Mouse (Mus musculus) heart, embryonic 13.5 days (tissue): ENCODE measurements at regions not wholly inside any gene's neighbourhood (a gene's known extent, or its start where the extent isn't known, plus 50 kb on each side); places are given as distances from the start of the nearest gene placed in this dataset.
A peak's percentile ranks its signal among the peaks of the same experiment; 100 is the strongest.
"Not testable (repeated sequence)": the region's sequence is repeated elsewhere in the genome, so short reads cannot be mapped to it uniquely, and the experiment has no call there.

Experiments
- ATAC-seq: fragments of 200-750 bp; cut with Nextera tagmentation; 2 replicates; pipeline ENCODE4 v1.8.0; 2017; ENCODE audit warnings: moderate TSS enrichment; ENCODE audit not compliant: insufficient number of reproducible peaks, low FRiP score, low TSS enrichment; ENCODE audit errors: extremely low read depth
- H3K27ac ChIP-seq: fragments of 300-500 bp; sonication (generic); replicated peaks from 2 replicates; pipeline ENCODE4 v1.5.1; 2015; ENCODE audit warnings: moderate library complexity, mild to moderate bottlenecking, inconsistent platforms
- H3K27me3 ChIP-seq: fragments of 300-500 bp; sonication (generic); replicated peaks from 2 replicates; pipeline ENCODE4 v1.6.1; 2015; ENCODE audit warnings: mild to moderate bottlenecking, inconsistent platforms
- H3K36me3 ChIP-seq: fragments of 300-500 bp; sonication (generic); 2 replicates; pipeline ENCODE4 v1.6.1; 2015; ENCODE audit warnings: mild to moderate bottlenecking, inconsistent platforms
- H3K4me1 ChIP-seq: fragments of 300-500 bp; sonication (generic); 2 replicates; pipeline ENCODE4 v1.6.1; 2015; ENCODE audit warnings: inconsistent platforms
- H3K4me2 ChIP-seq: fragments of 300-500 bp; sonication (generic); 2 replicates; pipeline ENCODE4 v1.6.1; 2015; ENCODE audit warnings: inconsistent platforms, mild to moderate bottlenecking, moderate library complexity
- H3K4me3 ChIP-seq: fragments of 300-500 bp; sonication (generic); 2 replicates; pipeline ENCODE4 v1.5.1; 2015; ENCODE audit warnings: moderate library complexity, mild to moderate bottlenecking, inconsistent platforms
- H3K9ac ChIP-seq: fragments of 300-500 bp; sonication (generic); 2 replicates; pipeline ENCODE4 v1.6.1; 2015; ENCODE audit warnings: inconsistent platforms, mild to moderate bottlenecking, moderate library complexity
- H3K9me3 ChIP-seq: fragments of 300-500 bp; sonication (generic); 2 replicates; pipeline ENCODE4 v1.6.1; 2016; ENCODE audit warnings: inconsistent platforms
- WGBS: fragments of 180-500 bp; shearing (Covaris S2); methylation state at CpG from one replicate; pipeline ENCODE4 v1.1.7; 2015; ENCODE audit warnings: mixed read lengths; 5-methylcytosine and 5-hydroxymethylcytosine counted together

DNA sequence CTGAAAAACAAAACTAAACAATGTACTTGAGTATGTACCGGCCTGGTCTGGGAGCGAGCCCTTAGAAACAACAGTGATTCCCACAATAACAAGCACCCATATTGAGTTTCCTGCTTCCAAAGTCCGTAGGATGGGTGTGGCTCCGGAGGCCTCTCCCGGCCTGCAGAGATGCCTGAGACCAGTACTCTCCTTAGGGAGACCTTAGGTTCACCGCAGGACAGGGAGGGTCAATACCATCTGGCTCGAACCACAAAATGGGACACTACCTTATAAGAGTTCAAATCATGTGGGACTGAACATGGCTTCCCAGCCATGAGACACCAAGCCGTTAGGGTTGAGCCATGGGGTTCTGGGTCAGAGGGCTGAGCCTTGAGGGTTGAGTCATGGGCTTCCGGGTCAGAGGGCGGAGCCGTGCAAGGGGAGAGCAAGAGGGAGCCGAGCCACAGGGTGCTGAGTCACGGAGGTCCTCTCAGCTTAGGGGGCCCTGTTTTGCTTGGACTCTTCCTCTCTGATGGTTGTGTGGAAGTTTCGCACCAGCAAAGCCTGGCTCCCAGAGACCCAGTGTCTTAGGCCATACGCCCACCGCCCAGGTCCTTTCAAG is 201.8 kb downstream of the Tcp10c start:
- not testable (repeated sequence) for H3K36me3 ChIP-seq, H3K27ac ChIP-seq, H3K27me3 ChIP-seq, H3K4me2 ChIP-seq, ATAC-seq, H3K9ac ChIP-seq, H3K4me3 ChIP-seq
- peaks cover 15% of the 10 kb centered on the region for H3K9me3 ChIP-seq
- peaks cover 19% of the 10 kb centered on the region for H3K4me1 ChIP-seq
- WGBS: 81% methylated on average over 16 of the region's 16 CpGs

- H3K9me3 ChIP-seq: no peaks in the 10 kb centered on the region
- no peak overlapping the region for H3K4me2 ChIP-seq
- no peak overlapping the region for H3K27ac ChIP-seq
- H3K9ac ChIP-seq: no peak overlapping the region
- H3K36me3 ChIP-seq: no peaks in the 10 kb centered on the region
- H3K27me3 ChIP-seq: no peaks in the 10 kb centered on the region
- WGBS: 37% methylated on average over 3 of the region's 3 CpGs
- H3K4me1 ChIP-seq: peaks cover 19% of the 10 kb centered on the region
- H3K4me3 ChIP-seq: no peak overlapping the region
- no peak for ATAC-seq
Observed at GRCm38 (mm10) chr17:13558863-13559262, 201.5 kb upstream of the Afdn start.

DNA sequence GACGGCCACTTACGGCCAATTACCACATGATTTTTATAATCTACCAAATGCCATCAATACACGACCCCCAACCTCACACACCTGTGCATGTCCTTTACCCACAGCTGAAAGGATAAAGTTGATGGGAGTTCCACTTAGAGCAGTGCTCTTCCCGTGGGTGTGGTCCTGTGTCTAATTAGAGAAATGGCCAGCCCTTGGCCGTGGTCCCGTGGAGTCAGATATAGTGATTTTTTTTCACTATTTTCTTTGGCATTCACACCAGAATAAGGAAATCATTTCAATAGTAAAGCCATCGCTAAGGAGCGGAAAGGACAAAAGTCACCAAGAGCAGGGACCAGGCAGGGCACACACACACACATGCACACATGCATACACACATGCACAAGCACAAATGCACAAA is 199.0 kb upstream of the Afdn start:
- no peaks in the 10 kb centered on the region for H3K36me3 ChIP-seq
- H3K4me2 ChIP-seq: no peak overlapping the region
- no peak overlapping the region for H3K9ac ChIP-seq
- H3K4me1 ChIP-seq: peaks cover 15% of the 10 kb centered on the region
- H3K4me3 ChIP-seq: no peak overlapping the region
- WGBS: 64% methylated on average over 8 of the region's 8 CpGs
- no peaks in the 10 kb centered on the region for H3K9me3 ChIP-seq
- H3K27me3 ChIP-seq: no peaks in the 10 kb centered on the region
- no peak for ATAC-seq
- H3K27ac ChIP-seq: no peak overlapping the region

- peaks cover 15% of the 10 kb centered on the region for H3K4me1 ChIP-seq
- no peak for ATAC-seq
- 89% methylated on average over 2 of the region's 2 CpGs for WGBS
- H3K27ac ChIP-seq: no peak overlapping the region
- no peak overlapping the region for H3K4me2 ChIP-seq
- H3K4me3 ChIP-seq: no peak overlapping the region
- no peaks in the 10 kb centered on the region for H3K36me3 ChIP-seq
- no peaks in the 10 kb centered on the region for H3K27me3 ChIP-seq
- H3K9me3 ChIP-seq: no peaks in the 10 kb centered on the region
- H3K9ac ChIP-seq: no peak overlapping the region
Observed at GRCm38 (mm10) chr17:13562974-13563373, 197.4 kb upstream of the Afdn start.

DNA sequence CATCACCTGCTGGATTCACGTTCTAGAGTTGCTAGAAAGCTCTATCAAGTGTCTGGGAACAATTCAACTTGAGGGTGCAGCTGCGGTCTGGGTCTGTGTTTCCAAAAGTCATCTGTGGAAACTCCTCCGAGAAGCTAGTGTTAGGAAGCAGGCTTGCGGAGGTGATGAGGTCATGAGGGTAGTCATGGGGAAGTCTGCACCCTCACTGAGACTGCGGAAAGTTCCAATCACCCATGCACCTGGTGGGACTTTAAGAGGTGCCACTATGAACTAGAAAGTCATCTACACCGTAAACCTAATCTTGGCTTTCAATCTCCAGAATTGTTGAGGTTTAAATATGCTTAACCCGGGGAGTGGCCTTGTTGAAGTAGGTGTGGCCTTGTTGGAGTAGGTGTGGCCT is 195.5 kb upstream of the Afdn start:
- Histone ChIP-seq H3K4me2 (no peak overlapping the region), H3K4me1 (peaks cover 7% of the 10 kb centered on the region), H3K9me3 (no peaks in the 10 kb centered on the region), H3K4me3 (no peak overlapping the region), H3K27ac (no peak overlapping the region), H3K27me3 (no peaks in the 10 kb centered on the region), H3K9ac (no peak overlapping the region), H3K36me3 (no peaks in the 10 kb centered on the region)
- WGBS: 67% methylated on average over 7 of the region's 7 CpGs
- ATAC-seq: no peak

- Histone ChIP-seq H3K9ac (no peak overlapping the region), H3K27ac (no peak overlapping the region), H3K36me3 (no peaks in the 10 kb centered on the region), H3K4me1 (peaks cover 7% of the 10 kb centered on the region), H3K27me3 (no peaks in the 10 kb centered on the region), H3K4me2 (no peak overlapping the region), H3K9me3 (no peaks in the 10 kb centered on the region), H3K4me3 (no peak overlapping the region)
- WGBS: 73% methylated on average over 7 of the region's 7 CpGs
- ATAC-seq: no peak
Observed at GRCm38 (mm10) chr17:13566680-13567079, 193.7 kb upstream of the Afdn start.

DNA sequence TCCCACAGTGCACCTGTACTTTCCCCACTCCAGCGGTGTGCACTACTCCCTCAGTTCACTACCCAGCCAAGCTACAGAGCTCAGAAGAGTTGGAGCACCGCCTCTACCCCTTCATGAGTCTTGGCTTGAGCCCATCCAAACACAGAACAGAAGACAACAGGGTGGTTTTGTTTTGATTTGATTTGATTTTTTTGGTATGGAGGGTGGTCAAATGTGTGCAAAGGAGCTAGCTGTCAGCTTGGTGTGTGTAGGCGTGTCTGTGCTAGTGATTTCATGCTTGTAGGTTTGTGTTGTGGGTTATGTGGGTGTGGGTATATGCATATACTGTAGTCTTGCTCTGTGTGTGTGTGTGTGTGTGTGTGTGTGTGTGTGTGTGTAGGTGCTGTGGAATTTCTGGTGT is 193.2 kb upstream of the Afdn start:
- no peak overlapping the region for H3K27ac ChIP-seq
- no peak overlapping the region for H3K4me3 ChIP-seq
- no peak for ATAC-seq
- H3K9ac ChIP-seq: no peak overlapping the region
- H3K9me3 ChIP-seq: no peaks in the 10 kb centered on the region
- 86% methylated on average over 3 of the region's 3 CpGs for WGBS
- no peak overlapping the region for H3K4me2 ChIP-seq
- H3K27me3 ChIP-seq: no peaks in the 10 kb centered on the region
- H3K36me3 ChIP-seq: no peaks in the 10 kb centered on the region
- peaks cover 11% of the 10 kb centered on the region for H3K4me1 ChIP-seq

- no peak overlapping the region for H3K9ac ChIP-seq
- no peak overlapping the region for H3K4me2 ChIP-seq
- no peak overlapping the region for H3K27ac ChIP-seq
- no peak for ATAC-seq
- no peak overlapping the region for H3K4me3 ChIP-seq
- peaks cover 15% of the 10 kb centered on the region for H3K4me1 ChIP-seq
- H3K36me3 ChIP-seq: no peaks in the 10 kb centered on the region
- no peaks in the 10 kb centered on the region for H3K9me3 ChIP-seq
- H3K27me3 ChIP-seq: no peaks in the 10 kb centered on the region
- 64% methylated on average over 5 of the region's 5 CpGs for WGBS
Observed at GRCm38 (mm10) chr17:13570796-13571195, 189.5 kb upstream of the Afdn start.

DNA sequence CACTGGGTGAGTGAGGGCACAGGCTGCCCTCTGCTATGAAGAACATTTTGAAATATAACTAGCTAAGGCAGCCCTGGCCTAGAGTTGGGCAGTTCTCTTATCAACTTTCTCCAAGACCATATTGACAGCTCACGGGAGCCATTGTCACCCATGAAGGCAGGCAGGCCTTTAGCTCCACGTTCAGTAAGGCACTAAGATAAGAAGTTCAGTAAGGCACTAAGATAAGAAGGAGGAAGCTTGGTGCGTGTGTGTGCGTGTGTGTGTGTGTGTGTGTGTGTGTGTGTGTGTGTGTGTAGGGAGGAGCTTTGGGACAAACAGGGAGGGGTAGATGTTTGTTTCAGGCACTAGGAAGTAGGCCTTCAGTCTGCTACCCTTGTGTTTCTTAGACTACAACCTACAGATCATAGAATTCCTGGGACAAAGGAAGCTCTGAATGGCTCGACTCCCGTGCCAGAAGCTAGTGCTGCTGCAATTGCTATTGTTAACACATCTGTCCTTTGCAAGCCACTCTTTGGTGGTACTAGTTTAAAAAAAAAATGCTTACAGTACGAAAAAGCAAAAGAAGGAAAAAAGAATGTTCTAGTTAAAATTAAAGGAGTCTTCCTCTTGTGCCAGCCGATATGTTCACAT is 188.0 kb upstream of the Afdn start:
- no peak overlapping the region for H3K9ac ChIP-seq
- no peak overlapping the region for H3K4me3 ChIP-seq
- H3K4me1 ChIP-seq: peaks cover 15% of the 10 kb centered on the region
- H3K27me3 ChIP-seq: no peaks in the 10 kb centered on the region
- H3K36me3 ChIP-seq: no peaks in the 10 kb centered on the region
- no peak for ATAC-seq
- H3K4me2 ChIP-seq: no peak overlapping the region
- 30% methylated on average over 8 of the region's 8 CpGs for WGBS
- 0 out of 2 replicates have a peak overlapping the region, but pooled peaks have one; percentile 15 for H3K27ac ChIP-seq
- H3K9me3 ChIP-seq: no peaks in the 10 kb centered on the region

DNA sequence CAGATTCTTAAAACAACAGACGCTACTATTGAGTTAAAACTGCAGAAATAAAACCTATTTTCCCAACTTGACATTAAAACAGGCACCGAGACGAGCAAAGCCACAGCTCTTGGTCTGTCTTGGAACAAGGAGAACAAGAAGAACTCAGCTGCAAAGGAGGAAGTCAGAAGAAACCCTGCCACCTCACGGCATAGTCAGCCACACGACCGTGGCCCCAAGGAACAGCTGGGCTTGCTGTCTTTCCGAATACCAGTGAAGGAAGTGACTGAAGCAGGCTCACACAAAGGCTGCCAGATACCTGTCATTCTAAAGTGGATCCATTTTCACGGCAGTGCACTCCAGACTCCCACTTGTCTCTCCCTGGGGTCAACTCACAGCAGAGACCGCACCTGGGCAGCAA is 187.3 kb upstream of the Afdn start:
- Histone ChIP-seq H3K9me3 (no peaks in the 10 kb centered on the region), H3K27ac (no peak overlapping the region), H3K36me3 (no peaks in the 10 kb centered on the region), H3K4me2 (no peak overlapping the region), H3K27me3 (no peaks in the 10 kb centered on the region), H3K4me3 (no peak overlapping the region), H3K4me1 (peaks cover 15% of the 10 kb centered on the region), H3K9ac (no peak overlapping the region)
- no peak for ATAC-seq
- WGBS: 48% methylated on average over 9 of the region's 9 CpGs

- H3K4me2 ChIP-seq: no peak overlapping the region
- H3K4me1 ChIP-seq: peaks cover 15% of the 10 kb centered on the region
- 74% methylated on average over 1 of the region's 1 CpGs for WGBS
- H3K9me3 ChIP-seq: no peaks in the 10 kb centered on the region
- H3K4me3 ChIP-seq: no peak overlapping the region
- H3K27ac ChIP-seq: no peak overlapping the region
- no peak for ATAC-seq
- no peaks in the 10 kb centered on the region for H3K27me3 ChIP-seq
- H3K9ac ChIP-seq: no peak overlapping the region
- H3K36me3 ChIP-seq: no peaks in the 10 kb centered on the region
Observed at GRCm38 (mm10) chr17:13574122-13574521, 186.2 kb upstream of the Afdn start.

DNA sequence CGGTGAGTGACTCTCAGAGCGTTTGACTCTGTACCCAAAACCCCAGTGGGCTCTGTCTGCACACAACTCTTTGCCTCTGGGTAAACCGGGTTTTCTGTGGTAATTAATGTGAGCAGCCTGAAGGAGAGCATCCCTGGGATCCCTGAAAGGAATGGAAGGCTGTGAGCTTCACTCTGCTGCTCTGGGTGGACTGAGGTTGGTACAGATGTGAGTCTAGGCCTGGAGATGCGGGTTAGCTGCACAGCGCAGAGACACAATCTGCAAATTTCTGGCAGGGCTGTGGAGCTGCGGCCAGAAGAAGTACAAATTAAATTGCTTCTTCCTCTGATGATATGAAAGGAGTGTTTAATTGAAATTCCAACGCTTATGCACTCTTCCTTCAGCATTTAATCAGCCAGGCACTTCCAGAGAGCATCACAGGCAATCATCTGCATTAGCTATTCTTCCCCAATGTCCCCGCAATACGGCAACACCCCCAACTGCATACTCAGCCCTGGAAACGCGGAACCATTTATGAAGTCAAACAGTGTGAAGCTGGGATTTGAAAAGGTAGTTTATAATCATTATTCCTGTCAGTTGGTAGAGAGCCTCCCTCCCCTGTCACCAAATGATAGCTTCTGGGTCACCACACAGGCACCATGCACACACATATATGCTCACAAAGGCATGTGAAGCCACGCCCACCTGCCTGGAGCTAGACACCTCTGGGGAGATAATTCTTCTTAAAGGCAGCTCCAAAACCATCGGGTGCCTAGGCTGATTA is 185.5 kb upstream of the Afdn start:
- H3K4me2 ChIP-seq: no peak overlapping the region
- WGBS: 73% methylated on average over 13 of the region's 13 CpGs

More for the DNA sequence above, 185.5 kb upstream of the Afdn start:
- ATAC-seq: no peak
- Histone ChIP-seq H3K27ac (no peak overlapping the region), H3K4me3 (no peak overlapping the region), H3K9me3 (no peaks in the 10 kb centered on the region), H3K36me3 (no peaks in the 10 kb centered on the region), H3K4me1 (peaks cover 15% of the 10 kb centered on the region), H3K27me3 (no peaks in the 10 kb centered on the region), H3K9ac (no peak overlapping the region)
